Mouse (Mus musculus): Measurements from ENCODE around the gene Speer4d. TPM values are rescaled to one million over a fixed set of nuclear protein-coding genes. Genes with fewer than 3 reads are reported as not detected.
"Not testable (repeated sequence)": the region's sequence is repeated elsewhere in the genome, so short reads cannot be mapped to it uniquely, and the experiment has no call there.

Gene Speer4d
- not detected in 2 replicates for total RNA-seq (2014; fragmentation: Nextera tagmentation)
- 0.93 and 0.98 TPM in 2 replicates for total RNA-seq (2017)
- polyA plus RNA-seq (2012), result not detected in 2 replicates

GRCm38 (mm10) chr5:15618764-15619163 is at the start of gene Speer4d:
Gene Speer4d (plus strand): TSS chr5:15619064.
- H3K4me1 ChIP-seq (ENCODE audit: insufficient read depth, low read depth, low read length); H3K9me3 ChIP-seq (replicated peaks); H3K4me3 ChIP-seq (ENCODE audit: low read depth, low read length); H3K27me3 ChIP-seq (ENCODE audit: insufficient read depth, low read length); H3K36me3 ChIP-seq (replicated peaks); ATAC-seq (ENCODE audit: extremely low read depth, insufficient number of reproducible peaks, low FRiP score, poor library complexity, severe bottlenecking); DNase-seq (ENCODE audit: low spot score): not testable (repeated sequence)

GRCm38 (mm10) chr5:15573735-15574134 is 45.1 kb upstream of the Speer4d start:
- not testable (repeated sequence) for H3K9me3 ChIP-seq (replicated peaks); DNase-seq (ENCODE audit: low spot score); H3K4me1 ChIP-seq (ENCODE audit: insufficient read depth, low read depth, low read length); H3K36me3 ChIP-seq (replicated peaks); H3K4me3 ChIP-seq (ENCODE audit: low read depth, low read length); ATAC-seq (ENCODE audit: extremely low read depth, insufficient number of reproducible peaks, low FRiP score, poor library complexity, severe bottlenecking); H3K27me3 ChIP-seq (ENCODE audit: insufficient read depth, low read length)

GRCm38 (mm10) chr5:15577033-15577432 is 41.8 kb upstream of the Speer4d start, which contains the start of gene Gm21083:
Gene Gm21083 (plus strand): TSS chr5:15577333.
- ATAC-seq (ENCODE audit: extremely low read depth, insufficient number of reproducible peaks, low FRiP score, poor library complexity, severe bottlenecking); H3K27me3 ChIP-seq (ENCODE audit: insufficient read depth, low read length); H3K9me3 ChIP-seq (replicated peaks); H3K36me3 ChIP-seq (replicated peaks); DNase-seq (ENCODE audit: low spot score); H3K4me3 ChIP-seq (ENCODE audit: low read depth, low read length); H3K4me1 ChIP-seq (ENCODE audit: insufficient read depth, low read depth, low read length): not testable (repeated sequence)

GRCm38 (mm10) chr5:15586351-15586750 is 32.5 kb upstream of the Speer4d start:
- DNase-seq (ENCODE audit: low spot score); H3K9me3 ChIP-seq (replicated peaks); H3K36me3 ChIP-seq (replicated peaks); H3K27me3 ChIP-seq (ENCODE audit: insufficient read depth, low read length); ATAC-seq (ENCODE audit: extremely low read depth, insufficient number of reproducible peaks, low FRiP score, poor library complexity, severe bottlenecking); H3K4me3 ChIP-seq (ENCODE audit: low read depth, low read length); H3K4me1 ChIP-seq (ENCODE audit: insufficient read depth, low read depth, low read length): not testable (repeated sequence)

GRCm38 (mm10) chr5:15588291-15588690 is 30.6 kb upstream of the Speer4d start:
- not testable (repeated sequence) for ATAC-seq (ENCODE audit: extremely low read depth, insufficient number of reproducible peaks, low FRiP score, poor library complexity, severe bottlenecking); H3K27me3 ChIP-seq (ENCODE audit: insufficient read depth, low read length); H3K9me3 ChIP-seq (replicated peaks); H3K36me3 ChIP-seq (replicated peaks); H3K4me3 ChIP-seq (ENCODE audit: low read depth, low read length); H3K4me1 ChIP-seq (ENCODE audit: insufficient read depth, low read depth, low read length); DNase-seq (ENCODE audit: low spot score)
- peak; percentile 4; the same call in 1 of the 2 replicates for TF ChIP-seq CTCF (IDR thresholded peaks at IDR 0.05; ENCODE audit: low read depth, low read length)

- H3K9me3 ChIP-seq (replicated peaks); H3K4me1 ChIP-seq (ENCODE audit: insufficient read depth, low read depth, low read length); DNase-seq (ENCODE audit: low spot score); ATAC-seq (ENCODE audit: extremely low read depth, insufficient number of reproducible peaks, low FRiP score, poor library complexity, severe bottlenecking); H3K27me3 ChIP-seq (ENCODE audit: insufficient read depth, low read length); H3K36me3 ChIP-seq (replicated peaks); H3K4me3 ChIP-seq (ENCODE audit: low read depth, low read length): not testable (repeated sequence)
These were observed 28.2 kb upstream of the Speer4d start for GRCm38 (mm10) chr5:15590635-15591034.

DNA sequence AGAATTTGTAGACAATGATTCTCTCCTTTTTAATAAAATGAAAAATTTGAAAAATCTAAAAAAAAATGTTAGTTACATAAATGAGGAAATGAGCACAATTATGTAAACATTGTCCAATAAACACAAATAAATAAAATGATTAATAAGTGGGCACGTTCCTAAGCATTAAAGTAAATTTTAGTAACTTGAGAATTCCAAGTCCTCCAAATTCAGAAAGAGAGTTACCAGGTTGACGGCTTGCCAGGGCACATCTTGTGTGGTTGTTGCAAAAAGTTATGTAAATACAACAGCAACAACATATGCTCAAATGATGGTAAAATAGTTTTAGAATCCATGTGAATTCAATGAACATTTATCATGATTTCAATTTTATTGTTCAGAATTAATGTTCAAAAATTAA is 27.3 kb upstream of the Speer4d start:
- not testable (repeated sequence) for H3K4me3 ChIP-seq (ENCODE audit: low read depth, low read length); H3K4me1 ChIP-seq (ENCODE audit: insufficient read depth, low read depth, low read length); DNase-seq (ENCODE audit: low spot score); H3K27me3 ChIP-seq (ENCODE audit: insufficient read depth, low read length); H3K9me3 ChIP-seq (replicated peaks); H3K36me3 ChIP-seq (replicated peaks); ATAC-seq (ENCODE audit: extremely low read depth, insufficient number of reproducible peaks, low FRiP score, poor library complexity, severe bottlenecking)

GRCm38 (mm10) chr5:15598831-15599230 is 20.0 kb upstream of the Speer4d start:
- not testable (repeated sequence) for H3K4me1 ChIP-seq (ENCODE audit: insufficient read depth, low read depth, low read length); DNase-seq (ENCODE audit: low spot score); ATAC-seq (ENCODE audit: extremely low read depth, insufficient number of reproducible peaks, low FRiP score, poor library complexity, severe bottlenecking); H3K27me3 ChIP-seq (ENCODE audit: insufficient read depth, low read length); H3K36me3 ChIP-seq (replicated peaks); H3K9me3 ChIP-seq (replicated peaks); H3K4me3 ChIP-seq (ENCODE audit: low read depth, low read length)

DNA sequence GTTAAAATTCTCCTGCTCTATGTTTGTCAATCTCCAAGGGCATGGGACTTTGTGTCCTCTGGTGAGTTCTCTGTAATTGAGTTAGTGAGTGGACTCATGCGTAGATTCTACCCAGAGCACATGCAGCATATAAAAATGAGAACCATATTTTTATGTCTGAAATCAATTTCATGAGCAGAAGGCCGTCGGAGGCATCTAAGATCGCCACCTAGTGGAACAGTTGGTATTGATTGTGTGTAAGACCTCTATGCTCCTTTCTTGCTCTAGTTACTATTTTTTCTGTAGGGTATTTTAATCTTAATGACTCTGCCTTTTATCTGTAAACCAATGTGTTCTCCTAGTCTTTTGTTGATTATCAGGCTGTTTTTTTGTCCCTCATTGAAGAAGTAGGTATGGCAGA is 18.5 kb upstream of the Speer4d start:
- not testable (repeated sequence) for DNase-seq (ENCODE audit: low spot score)
- ATAC-seq (ENCODE audit: extremely low read depth, insufficient number of reproducible peaks, low FRiP score, poor library complexity, severe bottlenecking), result peak; percentile 38; the same call in 1 of the 2 replicates

DNA sequence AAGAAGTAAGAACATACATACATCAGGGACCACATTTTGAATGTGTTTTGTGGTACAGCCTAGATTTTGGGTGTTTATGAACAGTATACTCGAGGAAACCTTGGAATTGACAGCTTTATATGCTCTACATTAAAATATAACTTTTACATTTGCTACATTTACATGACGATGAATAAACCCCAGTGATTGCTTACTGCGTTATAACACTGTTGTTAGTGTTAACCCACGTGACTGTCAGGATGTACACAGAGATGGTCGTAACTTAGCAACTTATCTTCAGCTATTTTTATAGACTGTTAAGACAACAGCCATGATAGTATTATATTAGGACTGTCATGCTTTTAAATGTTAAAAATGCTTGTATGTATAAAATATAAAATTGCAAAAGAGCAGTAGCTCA is 17.4 kb upstream of the Speer4d start:
- 0 out of 2 replicates have a peak, but pooled peaks have one; percentile 35 for ATAC-seq (ENCODE audit: extremely low read depth, insufficient number of reproducible peaks, low FRiP score, poor library complexity, severe bottlenecking)
- not testable (repeated sequence) for H3K36me3 ChIP-seq (replicated peaks); DNase-seq (ENCODE audit: low spot score); H3K4me3 ChIP-seq (ENCODE audit: low read depth, low read length); H3K4me1 ChIP-seq (ENCODE audit: insufficient read depth, low read depth, low read length); H3K27me3 ChIP-seq (ENCODE audit: insufficient read depth, low read length); H3K9me3 ChIP-seq (replicated peaks)

More for the DNA sequence above, 18.5 kb upstream of the Speer4d start:
- H3K4me1 ChIP-seq (ENCODE audit: insufficient read depth, low read depth, low read length); H3K9me3 ChIP-seq (replicated peaks); H3K27me3 ChIP-seq (ENCODE audit: insufficient read depth, low read length); H3K4me3 ChIP-seq (ENCODE audit: low read depth, low read length); H3K36me3 ChIP-seq (replicated peaks): not testable (repeated sequence)

GRCm38 (mm10) chr5:15601960-15602359 is 16.9 kb upstream of the Speer4d start:
- ATAC-seq (ENCODE audit: extremely low read depth, insufficient number of reproducible peaks, low FRiP score, poor library complexity, severe bottlenecking); H3K4me3 ChIP-seq (ENCODE audit: low read depth, low read length); H3K9me3 ChIP-seq (replicated peaks); DNase-seq (ENCODE audit: low spot score); H3K36me3 ChIP-seq (replicated peaks); H3K4me1 ChIP-seq (ENCODE audit: insufficient read depth, low read depth, low read length); H3K27me3 ChIP-seq (ENCODE audit: insufficient read depth, low read length): not testable (repeated sequence)

DNA sequence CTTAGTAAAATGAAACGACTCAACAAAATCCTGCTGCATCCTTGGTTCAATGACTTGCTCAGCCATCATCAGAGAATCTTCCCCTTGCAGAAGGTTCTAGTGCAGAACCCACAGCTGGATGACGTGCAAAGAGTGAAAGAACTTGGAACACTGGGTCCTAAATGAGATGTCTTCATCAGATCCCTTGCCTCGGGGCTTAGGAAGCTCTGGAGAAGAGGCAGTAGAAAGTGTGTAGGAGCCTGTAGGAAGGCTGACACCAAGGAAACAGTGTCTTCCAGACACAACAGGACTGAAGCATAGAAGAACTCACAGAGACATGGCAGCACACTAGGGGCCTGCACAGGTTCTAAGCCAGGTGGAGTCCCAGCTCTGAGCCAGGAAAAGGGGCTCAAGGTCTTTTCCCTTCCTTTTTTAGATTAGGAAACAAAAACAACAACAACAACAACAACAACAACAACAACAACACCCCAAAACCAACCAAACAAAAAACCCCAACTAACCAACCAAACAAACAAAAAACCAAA is 16.4 kb upstream of the Speer4d start:
- H3K4me3 ChIP-seq (ENCODE audit: low read depth, low read length); H3K36me3 ChIP-seq (replicated peaks); H3K27me3 ChIP-seq (ENCODE audit: insufficient read depth, low read length); H3K4me1 ChIP-seq (ENCODE audit: insufficient read depth, low read depth, low read length); DNase-seq (ENCODE audit: low spot score); H3K9me3 ChIP-seq (replicated peaks); ATAC-seq (ENCODE audit: extremely low read depth, insufficient number of reproducible peaks, low FRiP score, poor library complexity, severe bottlenecking): not testable (repeated sequence)
